Mouse (Mus musculus): ENCODE data around the gene Olfr585.

Gene Olfr585

DNA sequence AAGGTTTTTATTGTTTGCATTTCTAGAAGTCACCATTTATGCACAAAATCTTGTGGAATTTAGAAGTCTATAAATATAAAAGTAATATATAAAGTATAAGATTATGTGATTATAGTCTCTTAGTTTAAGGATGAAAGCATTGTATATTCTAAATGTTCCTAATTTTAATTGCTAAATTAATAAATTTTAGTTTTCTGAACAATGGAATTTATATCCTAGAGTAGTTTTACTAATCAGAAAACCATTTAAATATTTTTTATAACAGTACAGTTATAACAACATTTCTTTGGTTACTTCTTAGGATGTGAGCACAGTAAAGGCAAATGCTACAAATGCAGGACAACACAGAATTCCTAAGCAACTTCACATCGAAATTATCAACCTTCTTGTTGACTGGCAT, at the start of gene Olfr585:
Gene Olfr585 (plus strand): TSS at position 301 of the 400 bp plus-strand sequence.
- DNase-seq (ENCODE audit: low spot score): no peak

DNA sequence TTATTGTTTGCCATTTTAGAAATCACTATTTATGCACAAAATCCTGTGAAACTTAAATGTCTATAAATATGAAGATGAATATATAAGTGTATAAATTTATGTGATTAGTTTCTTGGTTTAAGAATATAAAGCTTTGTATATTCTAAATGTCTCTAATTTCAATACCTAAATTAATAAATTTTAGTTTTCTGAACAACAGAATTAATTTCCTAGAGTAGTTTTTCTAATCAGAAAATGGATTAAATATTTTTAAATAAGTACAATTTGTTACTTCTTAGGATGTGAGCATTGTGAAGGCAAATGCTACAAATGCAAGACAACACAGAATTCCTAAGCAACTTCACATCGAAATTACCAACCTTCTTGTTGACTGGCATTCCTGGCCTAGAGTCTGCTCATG, 46.5 kb upstream of the Olfr585 start, which contains the start of gene Olfr583:
Gene Olfr583 (plus strand): TSS at position 301 of the 400 bp plus-strand sequence.
- no peak for DNase-seq (ENCODE audit: low spot score)

DNA sequence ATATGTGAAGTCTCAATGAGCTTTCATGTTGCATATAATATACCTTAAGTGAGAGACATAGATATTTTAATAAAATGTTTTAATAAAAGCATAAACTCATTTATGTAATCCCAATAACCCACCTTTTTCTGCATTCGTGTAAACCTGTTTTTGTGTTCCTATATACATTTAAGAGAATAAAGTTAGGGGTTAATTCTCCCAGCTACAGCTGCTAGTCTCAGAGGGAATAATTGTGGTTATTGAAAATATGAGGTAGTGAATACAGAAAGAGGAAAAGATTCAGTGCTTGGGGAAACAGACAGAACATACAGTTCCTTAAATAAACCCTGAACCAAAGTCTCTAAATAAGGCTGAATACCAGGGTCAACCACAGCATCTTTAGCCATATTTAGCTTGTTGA, 15.9 kb upstream of the Olfr585 start, which contains the start of gene Olfr584:
Gene Olfr584 (plus strand): TSS at position 301 of the 400 bp plus-strand sequence.
- no peak for DNase-seq (ENCODE audit: low spot score)

DNA sequence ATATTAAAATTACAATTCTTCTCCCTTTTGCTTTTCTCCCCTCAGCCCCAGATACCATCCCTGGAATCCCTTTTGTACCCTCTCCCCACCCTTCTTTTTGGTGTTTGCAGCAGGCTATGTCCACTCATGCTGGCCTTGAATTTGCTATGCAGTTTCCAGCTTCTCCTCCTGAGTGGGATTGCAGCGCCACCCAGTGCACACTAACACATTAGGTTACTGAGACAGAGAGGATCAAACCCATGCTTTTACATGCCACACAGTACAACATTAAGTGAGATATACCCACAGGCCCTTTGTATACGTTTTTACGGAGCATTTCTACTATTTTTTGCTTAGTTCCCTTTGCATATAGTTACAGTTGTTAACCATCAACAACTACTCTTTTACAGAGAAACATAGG, 21.9 kb downstream of the Olfr585 start:
- peak; percentile 19 for DNase-seq (ENCODE audit: low spot score)

DNA sequence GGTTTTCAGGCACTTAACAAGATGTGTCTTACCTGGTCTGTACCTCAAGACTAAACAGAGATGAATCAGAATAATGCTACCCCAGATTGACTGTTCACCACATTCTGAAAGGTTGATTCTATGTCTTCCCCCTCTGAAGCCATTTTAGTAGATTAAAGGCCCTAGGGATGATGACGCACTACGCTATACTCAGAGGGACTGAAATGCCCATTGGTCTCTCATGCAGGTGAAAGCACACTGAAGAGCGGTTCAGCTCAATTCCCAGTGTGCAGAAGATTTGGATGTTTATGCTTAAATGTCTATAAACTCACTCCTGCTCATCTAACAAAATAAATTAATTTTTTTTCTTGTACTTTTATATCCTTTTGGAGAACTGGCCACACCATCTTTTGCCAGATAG, 28.0 kb downstream of the Olfr585 start, which contains the start of gene Olfr586:
Gene Olfr586 (minus strand): TSS at position 101 of the 400 bp plus-strand sequence.
- no peak for DNase-seq (ENCODE audit: low spot score)

DNA sequence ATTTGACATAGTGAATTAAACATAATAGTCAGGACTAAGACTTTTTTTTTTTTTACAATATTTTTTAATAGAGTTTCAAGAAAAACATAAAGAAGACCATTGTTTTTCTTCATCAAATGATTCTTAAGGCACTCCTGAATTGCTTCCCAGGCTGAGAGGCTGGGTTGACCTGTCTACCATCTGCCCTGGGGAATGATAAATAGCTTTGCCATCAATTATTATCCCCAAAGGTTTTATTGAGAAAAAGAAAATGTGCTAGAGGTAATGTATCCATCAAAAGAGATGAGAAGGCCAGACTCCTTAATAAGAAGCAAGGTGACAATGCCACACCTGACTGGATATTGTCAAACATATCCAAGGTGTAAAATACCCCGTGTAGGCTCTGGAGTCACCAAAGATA, 43.1 kb downstream of the Olfr585 start, which contains the start of gene Olfr588-ps1:
Gene Olfr588-ps1 (plus strand): TSS at position 301 of the 400 bp plus-strand sequence.
- no peak for DNase-seq (ENCODE audit: low spot score)
